Comparison of ENCODE assay signal across 8 mouse cellular contexts in the genomic region with DNA sequence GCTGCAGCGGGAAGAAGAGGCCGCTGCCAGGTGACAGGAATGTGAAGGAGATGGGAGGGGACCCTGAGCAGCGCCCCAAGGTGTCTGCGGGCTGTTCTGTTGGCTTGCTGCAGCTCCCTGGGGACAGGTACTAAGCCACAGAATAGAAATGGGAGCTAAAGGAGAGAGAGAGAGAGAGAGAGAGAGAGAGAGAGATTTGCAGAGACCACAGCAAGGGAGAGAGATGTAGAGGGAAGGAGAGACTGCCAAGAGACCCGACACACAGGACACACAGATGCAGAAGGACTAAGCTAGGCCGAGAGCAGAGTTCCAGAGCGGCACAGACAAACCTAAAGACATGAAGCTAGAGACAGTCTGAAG. TPM values are rescaled to one million over a fixed set of nuclear protein-coding genes. Genes with fewer than 3 reads are reported as not detected.
DNase-seq lines count a peak whose midpoint lies in the region; ATAC-seq and TF ChIP-seq lines count a peak whose summit lies in the region.

No protein-coding gene starts in this region.

- TF ChIP-seq CTCF in olfactory bulb, adult 2 months (IDR thresholded peaks at IDR 0.05; ENCODE audit: insufficient read depth, low read depth, low read length) = no peak

- H3K4me3 ChIP-seq in lung, embryonic 16.5 days (ENCODE audit: low read length) = peak overlapping the region; percentile 53
- H3K4me3 ChIP-seq in forebrain, embryonic 11.5 days (ENCODE audit: low read depth, low read length) = peak overlapping the region; percentile 36
- peak overlapping the region; percentile 37 for H3K4me3 ChIP-seq in limb, embryonic 11.5 days (ENCODE audit: low read depth, low read length)
- peak overlapping the region; percentile 53 for H3K4me3 ChIP-seq in olfactory bulb, adult 2 months (ENCODE audit: insufficient read depth, low read depth, low read length)

- H3K4me1 ChIP-seq in lung, embryonic 16.5 days (replicated peaks; ENCODE audit: control insufficient read depth, insufficient read depth, low read length) = peaks cover 68% of the 10 kb centered on the region
- peaks cover 59% of the 10 kb centered on the region for H3K4me1 ChIP-seq in forebrain, embryonic 11.5 days (replicated peaks; ENCODE audit: control insufficient read depth, insufficient read depth, low read length)
- H3K4me1 ChIP-seq in limb, embryonic 11.5 days (ENCODE audit: control insufficient read depth, insufficient read depth, low read length) = peaks cover 83% of the 10 kb centered on the region
- H3K4me1 ChIP-seq in olfactory bulb, adult 2 months (ENCODE audit: control insufficient read depth, insufficient read depth, low read length) = peaks cover 72% of the 10 kb centered on the region

- WGBS in lung, embryonic 16.5 days = 3% methylated on average over 7 of the region's 7 CpGs
- 4% methylated on average over 7 of the region's 7 CpGs for WGBS in forebrain, embryonic 11.5 days
- WGBS in limb, embryonic 11.5 days = 6% methylated on average over 7 of the region's 7 CpGs
- WGBS in olfactory bulb, adult 2 months = 4% methylated on average over 7 of the region's 7 CpGs

- H3K9me3 ChIP-seq in lung, embryonic 16.5 days (ENCODE audit: control insufficient read depth, low read length) = no peaks in the 10 kb centered on the region
- H3K9me3 ChIP-seq in forebrain, embryonic 11.5 days (ENCODE audit: control insufficient read depth, low read length) = no peaks in the 10 kb centered on the region
- H3K9me3 ChIP-seq in limb, embryonic 11.5 days (ENCODE audit: control insufficient read depth, low read length) = no peaks in the 10 kb centered on the region

- no peaks in the 10 kb centered on the region for H3K36me3 ChIP-seq in lung, embryonic 16.5 days (ENCODE audit: control insufficient read depth, insufficient read depth, low read length)
- no peaks in the 10 kb centered on the region for H3K36me3 ChIP-seq in forebrain, embryonic 11.5 days (ENCODE audit: control insufficient read depth, insufficient read depth, low read length)
- H3K36me3 ChIP-seq in limb, embryonic 11.5 days (ENCODE audit: control insufficient read depth, insufficient read depth, low read length) = no peaks in the 10 kb centered on the region

- TF ChIP-seq POLR2A in olfactory bulb, adult 2 months (IDR thresholded peaks at IDR 0.05; ENCODE audit: insufficient read depth, low read depth, low read length) = no peak

- no peak for ATAC-seq in lung, embryonic 16.5 days (ENCODE audit: low read depth)
- ATAC-seq in forebrain, embryonic 11.5 days (replicated peaks; ENCODE audit: low FRiP score) = no peak
- no peak for ATAC-seq in limb, embryonic 11.5 days (ENCODE audit: insufficient number of reproducible peaks, low FRiP score, low TSS enrichment, low read depth)
- ATAC-seq in monocyte, adult 5-6 weeks (replicated peaks; ENCODE audit: insufficient number of reproducible peaks, low FRiP score, low TSS enrichment, poor library complexity, severe bottlenecking) = no peak

- H3K27ac ChIP-seq in lung, embryonic 16.5 days (ENCODE audit: low read length) = no peak overlapping the region
- H3K27ac ChIP-seq in forebrain, embryonic 11.5 days (ENCODE audit: low read depth, low read length) = peak overlapping the region; percentile 80
- no peak overlapping the region for H3K27ac ChIP-seq in limb, embryonic 11.5 days (replicated peaks; ENCODE audit: low read depth, low read length)
- peak overlapping the region; percentile 96 for H3K27ac ChIP-seq in olfactory bulb, adult 2 months (ENCODE audit: insufficient read depth, low read depth, low read length)

- no peak for DNase-seq in lung, postnatal 25 days (ENCODE audit: low spot score)
- no peak for DNase-seq in forebrain, embryonic 11.5 days (ENCODE audit: low spot score)
- DNase-seq in limb, embryonic 11.5 days (ENCODE audit: low spot score) = no peak
- DNase-seq in urinary bladder, adult 2 months (ENCODE audit: low spot score) = no peak
- DNase-seq in adrenal gland, adult (ENCODE audit: inconsistent age in 2 of 2, low spot score in 1 of 2) = no peak

- H3K27me3 ChIP-seq in lung, embryonic 16.5 days (ENCODE audit: control insufficient read depth, insufficient read depth, low read depth, low read length) = peaks cover 52% of the 10 kb centered on the region
- H3K27me3 ChIP-seq in forebrain, embryonic 11.5 days (ENCODE audit: control insufficient read depth, insufficient read depth, low read length) = peaks cover 63% of the 10 kb centered on the region
- peaks cover 49% of the 10 kb centered on the region for H3K27me3 ChIP-seq in limb, embryonic 11.5 days (ENCODE audit: control insufficient read depth, insufficient read depth, low read length)

- H3K4me2 ChIP-seq in lung, embryonic 16.5 days (ENCODE audit: low read depth, low read length) = peak overlapping the region; percentile 88
- peak overlapping the region; percentile 83 for H3K4me2 ChIP-seq in forebrain, embryonic 11.5 days (ENCODE audit: low read depth, low read length, severe bottlenecking)
- H3K4me2 ChIP-seq in limb, embryonic 11.5 days (ENCODE audit: low read depth, severe bottlenecking) = peak overlapping the region; percentile 76

- peak overlapping the region; percentile 65; the same call in 1 of the 2 replicates for H3K9ac ChIP-seq in lung, embryonic 16.5 days (ENCODE audit: low read length)
- peak overlapping the region; percentile 62; the same call in 1 of the 2 replicates for H3K9ac ChIP-seq in forebrain, embryonic 11.5 days (ENCODE audit: low read length)
- peak overlapping the region; percentile 12; the same call in 1 of the 2 replicates for H3K9ac ChIP-seq in limb, embryonic 11.5 days (ENCODE audit: low read length)

RNA-seq across cellular contexts. Expression of gene Ndufa4l2, which starts 2.5 kb away (rescaled TPM):
- 155 and 169 TPM in 2 replicates for polyA plus RNA-seq in lung, embryonic 16.5 days (2015; fragmentation: Nextera tagmentation; extraction: Ambion mirVana)
- polyA plus RNA-seq in forebrain, embryonic 11.5 days (2014; fragmentation: Nextera tagmentation; extraction: Ambion mirVana) = 5.9 and 6.1 TPM in 2 replicates
- polyA plus RNA-seq in limb, embryonic 11.5 days (2014; fragmentation: Nextera tagmentation; extraction: Ambion mirVana) = 0.48 and 0.96 TPM in 2 replicates
- polyA plus RNA-seq in olfactory bulb, adult 2 months (2012; ENCODE audit: insufficient read depth, insufficient read length, low replicate concordance, missing spikeins) = not detected in 2 replicates
- not detected in 3 replicates for total RNA-seq in monocyte, adult 5-6 weeks (2017)
- polyA plus RNA-seq in urinary bladder, adult 2 months (2012; rRNA removed) = 21.2 and 32.1 TPM in 2 replicates

RNA-seq across cellular contexts. Expression of gene Shmt2, which starts 10.0 kb away (rescaled TPM):
- 116 and 119 TPM in 2 replicates for polyA plus RNA-seq in lung, embryonic 16.5 days (2015; fragmentation: Nextera tagmentation; extraction: Ambion mirVana)
- 112 and 123 TPM in 2 replicates for polyA plus RNA-seq in forebrain, embryonic 11.5 days (2014; fragmentation: Nextera tagmentation; extraction: Ambion mirVana)
- polyA plus RNA-seq in limb, embryonic 11.5 days (2014; fragmentation: Nextera tagmentation; extraction: Ambion mirVana) = 102 and 104 TPM in 2 replicates
- not detected in 2 replicates for polyA plus RNA-seq in olfactory bulb, adult 2 months (2012; ENCODE audit: insufficient read depth, insufficient read length, low replicate concordance, missing spikeins)
- 7.9 to 28.8 TPM (median 11.5 TPM) in 3 replicates for total RNA-seq in monocyte, adult 5-6 weeks (2017)
- polyA plus RNA-seq in urinary bladder, adult 2 months (2012; rRNA removed) = 58.7 and 63.9 TPM in 2 replicates

RNA-seq across cellular contexts. Expression of gene Stac3, which starts 10.8 kb away (rescaled TPM):
- polyA plus RNA-seq in lung, embryonic 16.5 days (2015; fragmentation: Nextera tagmentation; extraction: Ambion mirVana) = 1.3 and 1.8 TPM in 2 replicates
- polyA plus RNA-seq in forebrain, embryonic 11.5 days (2014; fragmentation: Nextera tagmentation; extraction: Ambion mirVana) = not detected in 2 replicates
- polyA plus RNA-seq in limb, embryonic 11.5 days (2014; fragmentation: Nextera tagmentation; extraction: Ambion mirVana) = 0.21 and 0.34 TPM in 2 replicates
- not detected in 2 replicates for polyA plus RNA-seq in olfactory bulb, adult 2 months (2012; ENCODE audit: insufficient read depth, insufficient read length, low replicate concordance, missing spikeins)
- 0.32 to 9.8 TPM (median 1.4 TPM) in 3 replicates for total RNA-seq in monocyte, adult 5-6 weeks (2017)
- 2.3 and 4.3 TPM in 2 replicates for polyA plus RNA-seq in urinary bladder, adult 2 months (2012; rRNA removed)

RNA-seq across cellular contexts. Expression of gene Nxph4, which starts 22.1 kb away (rescaled TPM):
- 1.8 TPM in 2 replicates for polyA plus RNA-seq in lung, embryonic 16.5 days (2015; fragmentation: Nextera tagmentation; extraction: Ambion mirVana)
- polyA plus RNA-seq in forebrain, embryonic 11.5 days (2014; fragmentation: Nextera tagmentation; extraction: Ambion mirVana) = 37.6 and 40.4 TPM in 2 replicates
- 0.95 and 1.2 TPM in 2 replicates for polyA plus RNA-seq in limb, embryonic 11.5 days (2014; fragmentation: Nextera tagmentation; extraction: Ambion mirVana)
- not detected in 2 replicates for polyA plus RNA-seq in olfactory bulb, adult 2 months (2012; ENCODE audit: insufficient read depth, insufficient read length, low replicate concordance, missing spikeins)
- total RNA-seq in monocyte, adult 5-6 weeks (2017) = not detected in 3 replicates
- 0.04 and 0.07 TPM in 2 replicates for polyA plus RNA-seq in urinary bladder, adult 2 months (2012; rRNA removed)

Comparison
In these comparisons a context has a peak if more than half of its experiments do, and no peak if none do; other contexts are left out.
1. H3K27ac ChIP-seq: peak in forebrain, embryonic 11.5 days (single experiment) and olfactory bulb, adult 2 months (single experiment); none in lung, embryonic 16.5 days (single experiment) and limb, embryonic 11.5 days (single experiment).
2. H3K9ac ChIP-seq: peak in every context shown above with its lines; median percentile 65 in lung, embryonic 16.5 days; 62 in forebrain, embryonic 11.5 days; 12 in limb, embryonic 11.5 days.
3. Peak in every context shown above with its lines, with median percentiles within 50 percentile points of each other: H3K4me2 ChIP-seq and H3K4me3 ChIP-seq.